Mouse (Mus musculus): ENCODE data around the gene Clvs2.

Clvs2 gene

DNA sequence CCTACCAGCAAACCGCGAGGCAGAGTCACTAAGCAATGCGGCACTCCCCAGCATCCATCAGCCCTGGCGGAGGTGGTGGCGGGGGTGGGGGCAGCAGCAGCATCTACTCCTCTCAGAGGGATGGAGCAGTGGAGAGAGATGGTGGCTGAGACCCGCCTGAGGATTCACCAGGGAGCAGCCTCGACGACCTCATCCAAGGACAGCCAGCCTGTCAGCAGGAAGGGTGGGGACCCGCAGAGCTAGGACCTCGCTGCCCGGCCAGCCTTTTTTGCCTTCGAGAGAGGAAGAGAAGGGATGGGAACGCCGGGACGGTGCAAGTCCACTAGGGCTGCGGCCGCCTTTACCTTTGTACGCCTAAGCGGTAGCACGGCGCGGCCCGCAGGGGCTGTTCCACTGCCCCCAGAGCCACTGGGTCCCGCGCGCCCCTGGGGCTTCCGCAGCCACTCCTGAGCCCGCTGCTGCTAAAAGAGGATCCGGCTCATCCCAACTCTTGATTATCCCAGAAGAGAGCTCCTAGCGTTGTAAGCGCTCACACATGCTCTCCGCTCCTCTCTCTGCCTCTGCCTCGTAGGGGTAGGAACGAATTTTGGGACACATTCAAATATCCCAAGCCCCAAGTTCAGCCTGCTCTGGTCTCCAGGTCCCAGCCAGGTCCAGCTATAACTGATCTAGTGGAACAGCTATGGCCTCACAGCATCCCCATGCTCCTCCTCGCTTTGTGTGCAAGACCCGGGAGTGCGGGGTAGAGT, at the start of gene Clvs2:
Clvs2 (minus strand) TSS at position 639 of the 749 bp plus-strand sequence.
- no peak for DNase-seq

DNA sequence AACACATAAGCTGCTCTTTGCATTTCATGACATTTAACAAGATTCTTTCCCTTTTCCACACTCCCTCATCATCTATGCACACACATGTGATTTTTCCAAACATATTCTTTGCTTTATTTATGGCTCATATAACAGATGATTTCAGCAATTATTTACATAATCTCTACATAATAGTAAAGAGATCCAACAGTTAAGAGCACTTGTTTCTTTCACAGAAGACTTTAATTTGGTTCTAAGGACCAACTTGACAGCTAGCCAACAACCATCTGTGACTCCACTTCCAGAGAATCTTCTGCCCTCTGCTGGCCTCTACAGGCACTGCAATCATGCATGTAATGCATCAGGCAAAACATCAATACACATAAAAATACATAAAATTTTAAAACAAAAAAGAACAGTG, 28.6 kb upstream of the Clvs2 start:
- peak; percentile 51 to 87 for DNase-seq

- DNase-seq, result no peak
Measured at GRCm38 (mm10) chr10:33623577-33623991, 985 bp downstream of the Clvs2 start.

DNA sequence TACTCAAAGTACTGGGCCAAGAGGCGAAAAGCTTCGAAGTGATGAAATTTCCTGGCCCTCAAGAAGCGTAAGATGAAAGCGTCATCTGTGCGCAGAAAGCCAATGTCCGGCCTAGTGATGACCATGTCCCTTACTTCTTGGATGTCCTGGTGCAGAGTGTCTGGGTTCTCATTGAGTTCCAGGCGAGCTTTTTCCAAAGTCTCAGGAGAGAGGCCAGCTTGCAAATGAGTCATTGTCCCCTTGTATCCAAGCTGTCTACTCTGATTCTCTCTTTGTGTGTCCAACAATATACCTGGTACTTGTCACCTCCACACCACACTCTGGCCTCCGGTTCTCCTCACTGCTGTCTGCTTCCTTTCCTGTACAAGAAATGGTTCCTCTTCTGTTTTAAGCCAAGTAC, 1.9 kb downstream of the Clvs2 start:
- no peak for DNase-seq

DNA sequence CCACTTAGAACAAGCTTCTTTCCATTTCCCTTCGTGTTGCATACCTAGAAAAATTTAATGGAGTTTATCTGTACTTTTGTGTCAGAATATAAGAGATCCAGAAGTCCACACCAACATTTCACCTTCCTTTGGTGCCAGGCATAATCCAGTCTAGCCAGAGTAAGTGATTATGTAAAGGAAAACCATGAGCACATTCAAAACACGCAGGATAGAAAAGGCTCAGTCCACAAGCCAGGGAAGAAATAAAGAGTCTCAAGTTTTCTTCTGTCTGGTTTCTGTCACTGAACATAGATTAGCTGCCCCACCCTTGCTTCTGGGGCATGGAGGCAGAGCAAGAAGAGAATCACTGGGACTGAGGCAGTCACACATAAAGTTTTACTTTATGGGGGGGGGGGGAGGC, 8.4 kb downstream of the Clvs2 start:
- no peak for DNase-seq

DNA sequence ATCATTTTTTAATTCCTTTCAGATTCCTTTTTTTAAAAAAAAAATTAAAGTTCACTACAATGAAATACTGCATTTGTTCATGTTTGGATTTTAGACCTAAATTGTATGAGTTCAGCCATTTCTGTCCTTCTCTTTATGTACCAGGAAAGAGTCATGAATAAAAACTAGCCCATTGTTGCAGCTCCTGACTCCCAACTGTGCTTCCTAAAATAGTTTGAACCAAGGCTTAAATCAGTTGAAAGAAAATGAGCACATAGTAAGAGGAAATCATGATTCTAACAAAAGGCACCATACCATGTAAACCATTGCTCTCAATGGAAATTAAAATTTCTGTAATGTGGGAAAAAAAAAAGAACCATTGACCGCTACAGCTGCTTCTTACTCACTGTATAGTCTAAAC, 11.4 kb downstream of the Clvs2 start:
- no peak for DNase-seq

- no peak for DNase-seq
Measured at GRCm38 (mm10) chr10:33592732-33593131, 31.8 kb downstream of the Clvs2 start.

DNA sequence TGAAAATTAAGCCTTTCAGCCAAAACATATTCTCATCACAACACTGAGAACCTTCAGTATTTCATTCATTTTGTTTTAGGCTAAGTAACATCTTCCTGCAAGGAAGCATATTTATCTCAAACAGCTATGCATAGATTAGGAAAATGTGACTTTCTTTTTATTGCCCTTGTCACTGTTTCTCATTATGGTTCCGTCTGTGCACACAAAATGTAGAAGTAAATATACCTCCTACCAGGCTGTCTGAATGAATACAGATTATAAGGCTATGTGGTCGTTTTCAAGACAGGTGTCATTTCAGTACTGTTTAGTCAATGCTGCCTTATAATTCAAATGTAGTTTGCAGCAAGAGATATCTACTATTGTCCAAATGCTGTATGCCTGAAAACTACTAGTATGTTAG, 35.8 kb downstream of the Clvs2 start:
- no peak for DNase-seq

DNA sequence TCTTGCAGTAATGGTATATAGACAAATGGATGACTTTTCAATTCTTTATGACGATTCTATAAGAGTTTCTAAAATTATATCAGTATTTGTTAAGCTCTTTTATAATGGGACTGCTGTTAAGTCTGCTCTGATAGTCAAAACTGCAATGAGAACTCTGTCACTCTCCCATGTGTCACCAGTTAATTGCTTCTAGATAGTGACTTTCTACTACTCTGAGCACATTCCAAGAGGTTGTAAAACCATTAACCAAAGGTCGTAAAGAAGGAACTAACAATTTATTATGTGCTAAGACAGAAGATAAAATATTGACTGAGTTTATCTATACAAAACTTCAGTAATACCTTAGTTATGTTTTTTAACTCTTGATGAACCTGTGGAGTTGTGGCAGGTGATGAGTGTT, 37.5 kb downstream of the Clvs2 start:
- DNase-seq, result no peak

GRCm38 (mm10) chr10:33558081-33558480, 66.5 kb downstream of the Clvs2 start:
- DNase-seq, result peak; percentile 42 to 65

- DNase-seq, result no peak
Measured at GRCm38 (mm10) chr10:33540331-33540730, 84.2 kb downstream of the Clvs2 start.
